Mouse (Mus musculus) E14TG2a.4 (cell line): ENCODE data around the gene Hnrnph3.

Experiments
- CTCF ChIP-seq: conservative IDR thresholded peaks from 2 replicates; pipeline ENCODE4 v1.5.1; 2014; ENCODE audit warnings: low read length
- NANOG ChIP-seq: IDR thresholded peaks from 2 replicates; pipeline ENCODE4 v1.6.1; 2014; ENCODE audit warnings: borderline replicate concordance, low read length, mixed read lengths

DNA sequence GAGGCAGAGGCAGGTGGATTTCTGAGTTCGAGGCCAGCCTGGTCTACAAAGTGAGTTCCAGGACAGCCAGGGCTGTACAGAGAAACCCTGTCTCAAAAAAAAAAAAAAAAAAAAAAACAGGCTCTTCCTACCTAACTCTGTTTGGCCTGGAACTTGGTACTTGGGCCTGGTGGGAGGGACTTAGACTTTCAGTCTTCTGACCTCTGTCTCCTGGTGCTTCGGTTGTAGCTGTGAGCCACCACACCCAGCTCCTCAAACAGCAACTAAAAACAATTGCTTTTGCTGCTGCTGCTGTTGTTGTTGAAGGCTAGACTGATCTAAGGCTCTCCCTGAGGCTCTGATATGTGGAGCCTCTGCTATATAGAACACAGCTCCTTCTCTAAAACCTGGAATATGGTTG, 25.1 kb upstream of the Hnrnph3 start:
- TF ChIP-seq CTCF (no peak), NANOG (no peak)
